Mouse (Mus musculus) bone marrow, adult 2 months (tissue): ENCODE measurements around the gene Ece1.

Experiments
- CTCF ChIP-seq: fragments of 200-500 bp; IDR thresholded peaks from 2 replicates; pipeline ENCODE4 v1.5.1; 2011; ENCODE audit warnings: low read length, control low read depth; ENCODE audit not compliant: control insufficient read depth, insufficient read depth
- POLR2A ChIP-seq: fragments of 200-500 bp; IDR thresholded peaks from 2 replicates; pipeline ENCODE4 v1.6.1; 2011; ENCODE audit warnings: low read depth, mild to moderate bottlenecking, control low read depth, low read length, borderline replicate concordance; ENCODE audit not compliant: control insufficient read depth

DNA sequence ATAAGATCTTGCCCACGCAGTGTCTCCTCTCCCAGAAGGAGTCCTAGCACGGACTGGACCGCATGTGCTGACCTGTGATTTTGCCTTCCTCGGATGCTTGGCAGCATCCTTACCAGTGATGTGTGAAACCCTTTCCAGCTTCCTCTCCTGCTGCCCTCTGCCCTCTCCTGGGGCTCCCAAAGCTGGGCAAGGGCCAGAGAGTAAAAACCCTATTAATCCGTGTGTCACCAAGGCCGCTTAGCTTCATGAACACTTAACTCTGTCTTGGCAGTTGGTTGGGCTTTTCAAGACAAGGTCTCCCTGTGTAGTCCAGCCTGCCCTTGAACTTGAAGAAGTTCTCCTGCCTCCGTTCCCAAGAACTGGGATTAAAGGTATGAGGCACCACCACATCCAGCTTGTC lies 65.1 kb downstream of the Ece1 start:
- TF ChIP-seq POLR2A (no peak), CTCF (no peak)
